In genomic region chr11:105567221-105567641, GRCm38 (mm10) we compare ENCODE assay signal across 8 mouse cellular contexts. TPM values are rescaled to one million over a fixed set of nuclear protein-coding genes. Genes with fewer than 3 reads are reported as not detected.
DNase-seq lines count a peak whose midpoint lies in the region; ATAC-seq and TF ChIP-seq lines count a peak whose summit lies in the region.

No protein-coding gene starts in this region.

- H3K9ac ChIP-seq in hindbrain, postnatal 0 days (replicated peaks; ENCODE audit: low read length), result no peak overlapping the region
- no peak overlapping the region for H3K9ac ChIP-seq in midbrain, postnatal 0 days (replicated peaks; ENCODE audit: low read length, poor library complexity, severe bottlenecking)

- no peak overlapping the region for H3K4me2 ChIP-seq in hindbrain, postnatal 0 days (ENCODE audit: low read depth, low read length)
- H3K4me2 ChIP-seq in midbrain, postnatal 0 days (ENCODE audit: low read depth, low read length, poor library complexity, severe bottlenecking), result no peak overlapping the region

- 40% methylated on average over 1 of the region's 1 CpGs for WGBS in hindbrain, postnatal 0 days
- 50% methylated on average over 1 of the region's 1 CpGs for WGBS in midbrain, postnatal 0 days

- peak overlapping the region; percentile 72; the same call in 1 of the 2 replicates for H3K27ac ChIP-seq in layer of hippocampus, adult 2 months
- H3K27ac ChIP-seq in hindbrain, postnatal 0 days, result no peak overlapping the region
- H3K27ac ChIP-seq in midbrain, postnatal 0 days (ENCODE audit: low read depth, low read length), result no peak overlapping the region

- peak; percentile 78 for ATAC-seq in hindbrain, postnatal 0 days
- ATAC-seq in midbrain, postnatal 0 days (ENCODE audit: low FRiP score), result no peak
- ATAC-seq in activated CD4-positive, CD25-positive, alpha-beta regulatory T cell, adult 4 months, result no peak
- ATAC-seq in erythroblast, adult 5-6 weeks (replicated peaks; ENCODE audit: low FRiP score, poor library complexity, severe bottlenecking), result no peak

- no peaks in the 10 kb centered on the region for H3K9me3 ChIP-seq in hindbrain, postnatal 0 days (ENCODE audit: low read length)
- no peaks in the 10 kb centered on the region for H3K9me3 ChIP-seq in midbrain, postnatal 0 days (ENCODE audit: low read length)

- H3K4me3 ChIP-seq in layer of hippocampus, adult 2 months, result no peak overlapping the region
- no peak overlapping the region for H3K4me3 ChIP-seq in hindbrain, postnatal 0 days (ENCODE audit: low read length)
- H3K4me3 ChIP-seq in midbrain, postnatal 0 days (ENCODE audit: low read depth, low read length), result no peak overlapping the region

- peak; percentile 78 to 81 for DNase-seq in cerebellum, postnatal 10 days
- no peak for DNase-seq in cerebellum, adult 8-10 months
- peak in 1 of 2 experiments; percentile 10 for DNase-seq in layer of hippocampus, adult 2 months (ENCODE audit: low spot score in 2 of 2)
- no peak for DNase-seq in layer of hippocampus, postnatal 25 days (ENCODE audit: extremely low spot score in 1 of 2, low spot score in 1 of 2)
- DNase-seq in hindbrain, postnatal 0 days (ENCODE audit: low spot score), result peak; percentile 51
- peak; percentile 62 for DNase-seq in midbrain, postnatal 0 days (ENCODE audit: low spot score)

- no peak for TF ChIP-seq CTCF in layer of hippocampus, adult 2 months (conservative IDR thresholded peaks at IDR 0.05)
- TF ChIP-seq CTCF in hindbrain, postnatal 0 days (IDR thresholded peaks at IDR 0.05; ENCODE audit: low read depth), result no peak
- TF ChIP-seq CTCF in midbrain, postnatal 0 days (IDR thresholded peaks at IDR 0.05), result no peak

- H3K4me1 ChIP-seq in hindbrain, postnatal 0 days (ENCODE audit: insufficient read depth, low read length), result no peaks in the 10 kb centered on the region
- H3K4me1 ChIP-seq in midbrain, postnatal 0 days (ENCODE audit: insufficient read depth, low read length), result no peaks in the 10 kb centered on the region

- H3K36me3 ChIP-seq in hindbrain, postnatal 0 days (ENCODE audit: insufficient read depth, low read length), result no peaks in the 10 kb centered on the region
- no peaks in the 10 kb centered on the region for H3K36me3 ChIP-seq in midbrain, postnatal 0 days (ENCODE audit: insufficient read depth, low read length)

- H3K27me3 ChIP-seq in hindbrain, postnatal 0 days (ENCODE audit: insufficient read depth, low read length), result no peaks in the 10 kb centered on the region
- no peaks in the 10 kb centered on the region for H3K27me3 ChIP-seq in midbrain, postnatal 0 days (ENCODE audit: insufficient read depth, low read length)

RNA-seq across cellular contexts. Expression of gene Tanc2, which starts 22.6 kb away (rescaled TPM):
- 100 to 1,000 TPM; 164 to 177 TPM for total RNA-seq in layer of hippocampus, adult 2 months (2021)
- total RNA-seq in layer of hippocampus, postnatal 25 days (2021), result 100 to 1,000 TPM; 138 to 179 TPM
- total RNA-seq in hindbrain, postnatal 0 days (2014; rRNA removed), result 83.4 and 122 TPM in 2 replicates
- polyA plus RNA-seq in hindbrain, postnatal 0 days (2015; fragmentation: Nextera tagmentation; extraction: Ambion mirVana), result 25.0 and 26.8 TPM in 2 replicates
- 136 and 163 TPM in 2 replicates for total RNA-seq in midbrain, postnatal 0 days (2014; rRNA removed)
- polyA plus RNA-seq in midbrain, postnatal 0 days (2015; fragmentation: Nextera tagmentation; extraction: Ambion mirVana), result 31.4 and 37.3 TPM in 2 replicates
- polyA plus RNA-seq in activated CD4-positive, CD25-positive, alpha-beta regulatory T cell, adult 4 months (2017; shearing (Covaris generic)), result under 1 TPM; 0.41 to 0.48 TPM
- total RNA-seq in erythroblast, adult 5-6 weeks (2015; ENCODE audit: low replicate concordance), result 0.58 and 0.63 TPM in 2 replicates
- 0.26 and 1.4 TPM in 2 replicates for total RNA-seq in erythroblast, adult 5-6 weeks (2017; ENCODE audit: low replicate concordance)

Comparison
In these comparisons a context has a peak if more than half of its experiments do, and no peak if none do; other contexts are left out.
1. DNase-seq: peak in cerebellum, postnatal 10 days (2 of 2), hindbrain, postnatal 0 days (single experiment) and midbrain, postnatal 0 days (single experiment); none in cerebellum, adult 8-10 months (single experiment) and layer of hippocampus, postnatal 25 days (0 of 2).
2. RNA of gene Tanc2, which starts 22.6 kb away (total RNA-seq): 138 to 179 TPM in layer of hippocampus, postnatal 25 days, 164 to 177 TPM in layer of hippocampus, adult 2 months, 136 to 163 TPM in midbrain, postnatal 0 days and 83.4 to 122 TPM in hindbrain, postnatal 0 days; 0.26 to 1.4 TPM in erythroblast, adult 5-6 weeks; every median in the first group is over 10 times any median in the second.